Mouse (Mus musculus) G1E (cell line): Measurements from ENCODE around the gene Slc29a4. TPM values are rescaled to one million over a fixed set of nuclear protein-coding genes. Genes with fewer than 3 reads are reported as not detected.

Experiments
- ATAC-seq: 2 replicates; pipeline ENCODE4 v1.8.0; 2016; ENCODE audit warnings: mild to moderate bottlenecking; ENCODE audit not compliant: insufficient number of reproducible peaks, poor library complexity, low FRiP score, severe bottlenecking; ENCODE audit errors: extremely low read depth
- DNase-seq: peaks from one replicate; pipeline ENCODE4 v3.0.0; 2012; ENCODE audit warnings: low spot score
- H3K27me3 ChIP-seq: 2 replicates; pipeline ENCODE4 v1.6.1; 2012; ENCODE audit warnings: mild to moderate bottlenecking, low read length, inconsistent platforms; ENCODE audit not compliant: insufficient read depth
- H3K36me3 ChIP-seq: replicated peaks from 2 replicates; pipeline ENCODE3; 2012; ENCODE audit warnings: mild to moderate bottlenecking, inconsistent platforms
- H3K4me1 ChIP-seq: 2 replicates; pipeline ENCODE4 v1.6.1; 2012; ENCODE audit warnings: low read depth, low read length, inconsistent platforms, mixed read lengths; ENCODE audit not compliant: insufficient read depth
- H3K4me3 ChIP-seq: 2 replicates; pipeline ENCODE4 v1.5.1; 2012; ENCODE audit warnings: low read depth, mild to moderate bottlenecking, inconsistent platforms, low read length, moderate library complexity, mixed read lengths
- H3K9me3 ChIP-seq: replicated peaks from 2 replicates; pipeline ENCODE4 v1.6.1; 2012; ENCODE audit warnings: inconsistent platforms
- CTCF ChIP-seq: IDR thresholded peaks from 2 replicates; pipeline ENCODE4 v1.5.1; 2012; ENCODE audit warnings: low read depth, low read length, inconsistent platforms, mixed read lengths
- GATA1 ChIP-seq: IDR thresholded peaks from 2 replicates; pipeline ENCODE4 v1.6.1; 2012; ENCODE audit warnings: borderline replicate concordance, low read length, inconsistent platforms, mixed read lengths
- GATA2 ChIP-seq: IDR thresholded peaks from 2 replicates; pipeline ENCODE4 v1.6.1; 2012; ENCODE audit warnings: low read depth, low read length, inconsistent platforms, borderline replicate concordance
- POLR2AphosphoS5 ChIP-seq: IDR thresholded peaks from 2 replicates; pipeline ENCODE4 v1.6.1; 2012; ENCODE audit warnings: low read depth, low read length, inconsistent platforms; ENCODE audit not compliant: insufficient replicate concordance
- TAL1 ChIP-seq: conservative IDR thresholded peaks from 2 replicates; pipeline ENCODE4 v1.6.1; 2012; ENCODE audit warnings: low read depth, low read length, inconsistent platforms, mixed read lengths
- polyA plus RNA-seq: library from polyadenylated mRNA; stranded (reverse); fragments of >175 nt; gene quantifications from 2 replicates; pipeline ENCODE4 v1.2.3, GENCODE M21; 2012
- total RNA-seq, 2 experiments: library from RNA; stranded (forward) in 1 of 2; stranded (reverse) in 1 of 2; fragments of 200-1000 nt in 1 of 2; fragments of >200 nt in 1 of 2; fragmentation: Nextera tagmentation in 1 of 2; gene quantifications; 2 replicates each; pipeline ENCODE4 v1.2.3; 2014 to 2017

Gene Slc29a4
- total and polyA plus RNA-seq, 3 experiments, result 0.05 TPM; not detected in 2

- DNase-seq (no peak), ATAC-seq (no peak)
- H3K4me1 ChIP-seq, result 0 out of 2 replicates have a peak, but pooled peaks cover 6% of the 10 kb centered on the region
- H3K9me3 ChIP-seq, result peaks cover 11% of the 10 kb centered on the region
- peaks cover 25% of the 10 kb centered on the region for H3K27me3 ChIP-seq
- no peaks in the 10 kb centered on the region for H3K36me3 ChIP-seq
- no peak for TF ChIP-seq GATA1
- no peak for TF ChIP-seq GATA2
- TF ChIP-seq CTCF, result no peak
- no peak for TF ChIP-seq TAL1
- TF ChIP-seq POLR2AphosphoS5, result no peak
- H3K4me3 ChIP-seq, result no peak overlapping the region
Observed at GRCm38 (mm10) chr5:142713966-142714365, 21.7 kb downstream of the Slc29a4 start.

GRCm38 (mm10) chr5:142715059-142715458 lies 22.7 kb downstream of the Slc29a4 start:
- Histone ChIP-seq H3K4me3 (no peak overlapping the region), H3K36me3 (no peaks in the 10 kb centered on the region), H3K9me3 (peaks cover 11% of the 10 kb centered on the region), H3K4me1 (peaks cover 8% of the 10 kb centered on the region; the same call in 1 of the 2 replicates), H3K27me3 (peaks cover 29% of the 10 kb centered on the region)
- TF ChIP-seq GATA1 (no peak), POLR2AphosphoS5 (no peak), CTCF (no peak), TAL1 (no peak), GATA2 (no peak)
- ATAC-seq, result no peak
- DNase-seq, result no peak

- no peak for TF ChIP-seq GATA1
- TF ChIP-seq TAL1, result no peak
- no peak for TF ChIP-seq CTCF
- no peak for DNase-seq
- Histone ChIP-seq H3K4me3 (no peak overlapping the region), H3K36me3 (no peaks in the 10 kb centered on the region), H3K4me1 (peaks cover 9% of the 10 kb centered on the region; the same call in 1 of the 2 replicates), H3K9me3 (peaks cover 11% of the 10 kb centered on the region), H3K27me3 (peaks cover 30% of the 10 kb centered on the region)
- ATAC-seq, result no peak
Observed at GRCm38 (mm10) chr5:142716056-142716455, 23.7 kb downstream of the Slc29a4 start.

GRCm38 (mm10) chr5:142718037-142718436 lies 25.7 kb downstream of the Slc29a4 start:
- H3K36me3 ChIP-seq, result no peaks in the 10 kb centered on the region
- H3K27me3 ChIP-seq, result peaks cover 43% of the 10 kb centered on the region
- no peaks in the 10 kb centered on the region for H3K9me3 ChIP-seq
- TF ChIP-seq CTCF (peak; percentile 98), TAL1 (no peak)
- DNase-seq (peak; percentile 76), ATAC-seq (no peak; the same call in 1 of the 2 replicates)
- peaks cover 11% of the 10 kb centered on the region for H3K4me1 ChIP-seq
- H3K4me3 ChIP-seq, result no peak overlapping the region

- DNase-seq, result no peak
- no peak for TF ChIP-seq GATA1
- TF ChIP-seq POLR2AphosphoS5, result no peak
- no peak for TF ChIP-seq GATA2
- TF ChIP-seq CTCF, result no peak
- no peak for TF ChIP-seq TAL1
- Histone ChIP-seq H3K9me3 (no peaks in the 10 kb centered on the region), H3K27me3 (peaks cover 43% of the 10 kb centered on the region), H3K36me3 (no peaks in the 10 kb centered on the region), H3K4me3 (no peak overlapping the region), H3K4me1 (peaks cover 14% of the 10 kb centered on the region)
- ATAC-seq, result no peak
Observed at GRCm38 (mm10) chr5:142718486-142718885, 26.2 kb downstream of the Slc29a4 start.

GRCm38 (mm10) chr5:142719897-142720296 lies 27.6 kb downstream of the Slc29a4 start:
- Histone ChIP-seq H3K36me3 (no peaks in the 10 kb centered on the region), H3K27me3 (peaks cover 39% of the 10 kb centered on the region), H3K9me3 (no peaks in the 10 kb centered on the region), H3K4me3 (no peak overlapping the region), H3K4me1 (peaks cover 18% of the 10 kb centered on the region)
- ATAC-seq (no peak), DNase-seq (no peak)
- no peak for TF ChIP-seq TAL1
- TF ChIP-seq POLR2AphosphoS5, result no peak
- no peak for TF ChIP-seq GATA1
- no peak for TF ChIP-seq CTCF
- no peak for TF ChIP-seq GATA2

GRCm38 (mm10) chr5:142723520-142724133 lies 31.3 kb downstream of the Slc29a4 start:
- Histone ChIP-seq H3K27me3 (peaks cover 27% of the 10 kb centered on the region), H3K9me3 (no peaks in the 10 kb centered on the region), H3K36me3 (peaks cover 6% of the 10 kb centered on the region), H3K4me1 (peaks cover 12% of the 10 kb centered on the region), H3K4me3 (peak overlapping the region; percentile 45; the same call in 1 of the 2 replicates)
- ATAC-seq (peak; percentile 45), DNase-seq (peak; percentile 79)
- TF ChIP-seq CTCF, result peak; percentile 98
- no peak for TF ChIP-seq GATA2
